Mouse (Mus musculus): ENCODE data around the gene Chst1.

- TF ChIP-seq POLR2A (IDR thresholded peaks at IDR 0.05; ENCODE audit: low read depth, low read length) (no peak), CTCF (conservative IDR thresholded peaks at IDR 0.05; ENCODE audit: insufficient read depth, insufficient read length, low read depth, low read length) (no peak)
Observed at GRCm38 (mm10) chr2:92601246-92601645, 1.7 kb downstream of the Chst1 start.

All from kidney, adult 2 months (tissue).